Mouse (Mus musculus) heart, adult 8-10 months (tissue): ENCODE data around the gene Carmil2. TPM values are rescaled to one million over a fixed set of nuclear protein-coding genes. Genes with fewer than 3 reads are reported as not detected.

Experiments used
- DNase-seq: peaks from one replicate; pipeline ENCODE4 v3.0.0; 2022; ENCODE audit warnings: low spot score
- total RNA-seq, 4 experiments: library from RNA; stranded (reverse); gene quantifications; 2 replicates each; pipeline ENCODE4 v1.2.4; 2022

Gene Carmil2
- total RNA-seq, 4 experiments from 2014 or later = 0.13 to 0.22 (median 0.14) TPM

GRCm38 (mm10) chr8:105695080-105695780 lies 9.2 kb downstream of the Carmil2 start:
- no peak for DNase-seq

GRCm38 (mm10) chr8:105697196-105697780 lies 11.2 kb downstream of the Carmil2 start:
- no peak for DNase-seq

GRCm38 (mm10) chr8:105698734-105699133 lies 12.7 kb downstream of the Carmil2 start:
- DNase-seq = no peak

- DNase-seq = no peak
Measured at GRCm38 (mm10) chr8:105699488-105700215, 13.6 kb downstream of the Carmil2 start.

- DNase-seq = no peak
Measured at GRCm38 (mm10) chr8:105700566-105700965, 14.5 kb downstream of the Carmil2 start.

GRCm38 (mm10) chr8:105700966-105701824 lies 15.1 kb downstream of the Carmil2 start, which contains the start of the genes Acd and Pard6a:
Gene Acd, minus strand, starts transcription at chr8:105701102.
Gene Pard6a, plus strand, starts transcription at chr8:105701148.
- DNase-seq = peak; percentile 94

GRCm38 (mm10) chr8:105702001-105702401 lies 15.9 kb downstream of the Carmil2 start:
- DNase-seq = no peak

- DNase-seq = no peak
Measured at GRCm38 (mm10) chr8:105702731-105703415, 16.8 kb downstream of the Carmil2 start.

- DNase-seq = no peak
Measured at GRCm38 (mm10) chr8:105704146-105704812, 18.2 kb downstream of the Carmil2 start.

- no peak for DNase-seq
Measured at GRCm38 (mm10) chr8:105704955-105705354, 18.9 kb downstream of the Carmil2 start.

GRCm38 (mm10) chr8:105706426-105706825 lies 20.4 kb downstream of the Carmil2 start:
- DNase-seq = no peak

GRCm38 (mm10) chr8:105707498-105708403 lies 21.7 kb downstream of the Carmil2 start, which contains the start of the genes 4933405L10Rik and Enkd1:
Gene 4933405L10Rik, plus strand, starts transcription at chr8:105707655.
Gene Enkd1, minus strand, starts transcription at chr8:105708210.
- DNase-seq = peak; percentile 90

GRCm38 (mm10) chr8:105708675-105709074 lies 22.6 kb downstream of the Carmil2 start:
- DNase-seq = no peak

- DNase-seq = no peak
Measured at GRCm38 (mm10) chr8:105709317-105709716, 23.2 kb downstream of the Carmil2 start.

- DNase-seq = no peak
Measured at GRCm38 (mm10) chr8:105712286-105712685, 26.2 kb downstream of the Carmil2 start.

- DNase-seq = peak; percentile 89
Measured at GRCm38 (mm10) chr8:105714139-105714538, 28.1 kb downstream of the Carmil2 start.

GRCm38 (mm10) chr8:105715042-105715441 lies 29.0 kb downstream of the Carmil2 start:
- DNase-seq = peak; percentile 47

GRCm38 (mm10) chr8:105716302-105716945 lies 30.4 kb downstream of the Carmil2 start:
- DNase-seq = no peak

GRCm38 (mm10) chr8:105719637-105720036 lies 33.6 kb downstream of the Carmil2 start:
- no peak for DNase-seq
